Comparison of ENCODE assay signal across 8 mouse cellular contexts in the genomic region with DNA sequence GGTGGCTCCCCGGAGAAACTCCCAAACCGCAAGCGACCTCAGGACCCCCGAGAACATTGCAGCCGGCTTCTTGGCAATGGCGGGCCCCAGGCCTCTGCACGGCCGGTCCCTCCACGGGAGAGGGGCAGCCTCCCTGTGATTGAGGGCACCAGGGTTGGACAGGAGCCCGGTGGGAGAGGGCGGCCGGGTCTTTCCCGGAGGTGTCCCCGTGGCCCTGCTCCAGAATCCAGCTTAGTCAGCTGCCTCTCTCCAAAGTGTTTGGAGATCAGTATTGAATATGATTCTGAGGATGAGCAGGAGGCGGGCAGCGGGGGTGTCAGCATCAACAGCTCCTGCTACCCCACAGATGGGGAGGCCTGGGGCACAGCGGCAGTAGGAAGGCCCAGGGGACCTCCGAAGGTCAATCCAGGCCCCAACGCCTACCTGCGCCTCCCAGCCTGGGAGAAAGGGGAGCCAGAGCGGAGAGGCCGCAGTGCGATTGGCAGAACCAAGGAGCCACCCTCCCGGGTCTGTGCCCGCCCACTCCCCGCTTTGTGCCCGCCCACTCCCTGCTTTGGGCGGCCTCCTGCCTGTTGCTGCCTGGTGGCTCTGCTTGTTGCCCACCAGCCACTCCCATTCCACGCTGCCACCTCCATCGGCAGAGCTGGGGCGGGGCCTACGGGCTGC. TPM values are rescaled to one million over a fixed set of nuclear protein-coding genes. Genes with fewer than 3 reads are reported as not detected.
DNase-seq lines count a peak whose midpoint lies in the region; ATAC-seq lines count a peak whose summit lies in the region.

No protein-coding gene starts in this region.

- peak; percentile 46 to 62 for DNase-seq in left cerebral cortex, adult 18-20 months (ENCODE audit: low spot score in 2 of 2)
- no peak for DNase-seq in left cerebral cortex, adult 11 months (ENCODE audit: low spot score)
- peak; percentile 85 for DNase-seq in embryo, embryonic 10.5 days (ENCODE audit: low spot score)
- peak; percentile 81 for DNase-seq in hindbrain, embryonic 10.5 days (ENCODE audit: low spot score)
- peak; percentile 56 to 63 for DNase-seq in layer of hippocampus, adult 8-10 months (ENCODE audit: low spot score in 2 of 2)
- DNase-seq in ovary, postnatal 36 days (ENCODE audit: low spot score): peak; percentile 77
- no peak for DNase-seq in spleen, adult 12 weeks (ENCODE audit: low spot score)

- peak; percentile 96 for ATAC-seq in lung, embryonic 16.5 days (ENCODE audit: low read depth)

- WGBS in hindbrain, embryonic 10.5 days: 7% methylated on average over 32 of the region's 32 CpGs
- WGBS in lung, embryonic 16.5 days: 4% methylated on average over 32 of the region's 32 CpGs

- peak overlapping the region; percentile 81 for H3K4me2 ChIP-seq in lung, embryonic 16.5 days (ENCODE audit: low read depth, low read length)

- H3K4me3 ChIP-seq in hindbrain, embryonic 10.5 days: peak overlapping the region; percentile 56
- H3K4me3 ChIP-seq in lung, embryonic 16.5 days (ENCODE audit: low read length): peak overlapping the region; percentile 52

- H3K4me1 ChIP-seq in hindbrain, embryonic 10.5 days (replicated peaks): peaks cover 34% of the 10 kb centered on the region
- peaks cover 8% of the 10 kb centered on the region for H3K4me1 ChIP-seq in lung, embryonic 16.5 days (replicated peaks; ENCODE audit: control insufficient read depth, insufficient read depth, low read length)

- peak overlapping the region; percentile 84 for H3K27ac ChIP-seq in hindbrain, embryonic 10.5 days
- H3K27ac ChIP-seq in lung, embryonic 16.5 days (ENCODE audit: low read length): no peak overlapping the region

- peaks cover 54% of the 10 kb centered on the region for H3K27me3 ChIP-seq in hindbrain, embryonic 10.5 days (ENCODE audit: insufficient read depth, poor library complexity, severe bottlenecking)
- no peaks in the 10 kb centered on the region; the same call in 1 of the 2 replicates for H3K27me3 ChIP-seq in lung, embryonic 16.5 days (ENCODE audit: control insufficient read depth, insufficient read depth, low read depth, low read length)

- peak overlapping the region; percentile 72 for H3K9ac ChIP-seq in lung, embryonic 16.5 days (ENCODE audit: low read length)

- H3K36me3 ChIP-seq in hindbrain, embryonic 10.5 days: no peaks in the 10 kb centered on the region
- H3K36me3 ChIP-seq in lung, embryonic 16.5 days (ENCODE audit: control insufficient read depth, insufficient read depth, low read length): no peaks in the 10 kb centered on the region

- H3K9me3 ChIP-seq in hindbrain, embryonic 10.5 days: no peaks in the 10 kb centered on the region
- no peaks in the 10 kb centered on the region for H3K9me3 ChIP-seq in lung, embryonic 16.5 days (ENCODE audit: control insufficient read depth, low read length)

RNA-seq across cellular contexts. Expression of gene Mpo, which starts 15.1 kb away (rescaled TPM):
- under 1 TPM in 1 of 2 experiments, not detected in 1; 0.26 TPM for total RNA-seq in left cerebral cortex, adult 18-20 months (2021)
- 2.8 and 5.0 TPM in 2 replicates for polyA plus RNA-seq in hindbrain, embryonic 10.5 days (2016; fragmentation: Nextera tagmentation; extraction: Ambion mirVana)
- under 1 TPM in 1 of 4 experiments, not detected in 3; 0.79 TPM for total RNA-seq in layer of hippocampus, adult 8-10 months (2022)
- 0.64 and 3.4 TPM in 2 replicates for polyA plus RNA-seq in lung, embryonic 16.5 days (2015; fragmentation: Nextera tagmentation; extraction: Ambion mirVana)

RNA-seq across cellular contexts. Expression of gene Tspoap1, which starts 17.9 kb away (rescaled TPM):
- 100 to 1,000 TPM; 172 to 177 TPM for total RNA-seq in left cerebral cortex, adult 18-20 months (2021)
- 7.8 and 10.5 TPM in 2 replicates for polyA plus RNA-seq in hindbrain, embryonic 10.5 days (2016; fragmentation: Nextera tagmentation; extraction: Ambion mirVana)
- 100 to 1,000 TPM; 145 to 183 (median 166) TPM for total RNA-seq in layer of hippocampus, adult 8-10 months (2022)
- 1.6 and 2.3 TPM in 2 replicates for polyA plus RNA-seq in lung, embryonic 16.5 days (2015; fragmentation: Nextera tagmentation; extraction: Ambion mirVana)

RNA-seq across cellular contexts. Expression of gene Supt4a, which starts 40.9 kb away (rescaled TPM):
- 10 to 100 TPM; 80.1 to 87.1 TPM for total RNA-seq in left cerebral cortex, adult 18-20 months (2021)
- 178 and 184 TPM in 2 replicates for polyA plus RNA-seq in hindbrain, embryonic 10.5 days (2016; fragmentation: Nextera tagmentation; extraction: Ambion mirVana)
- total RNA-seq in layer of hippocampus, adult 8-10 months (2022): 10 to 100 TPM; 61.3 to 76.3 (median 69.6) TPM
- polyA plus RNA-seq in lung, embryonic 16.5 days (2015; fragmentation: Nextera tagmentation; extraction: Ambion mirVana): 143 and 167 TPM in 2 replicates

RNA-seq across cellular contexts. Expression of gene Lpo, which starts 49.9 kb away (rescaled TPM):
- total RNA-seq in left cerebral cortex, adult 18-20 months (2021): under 1 TPM; 0.28 to 0.37 TPM
- polyA plus RNA-seq in hindbrain, embryonic 10.5 days (2016; fragmentation: Nextera tagmentation; extraction: Ambion mirVana): 0.31 and 0.57 TPM in 2 replicates
- total RNA-seq in layer of hippocampus, adult 8-10 months (2022): 1 to 10 TPM in 1 of 4 experiments, under 1 TPM in 3; 0.20 to 1.0 (median 0.30) TPM
- 0.23 TPM in 1 of 2 replicates, not detected in the other for polyA plus RNA-seq in lung, embryonic 16.5 days (2015; fragmentation: Nextera tagmentation; extraction: Ambion mirVana)

Comparison
In these comparisons a context has a peak if more than half of its experiments do, and no peak if none do; other contexts are left out.
1. DNase-seq: peak in left cerebral cortex, adult 18-20 months (2 of 2), embryo, embryonic 10.5 days (single experiment), hindbrain, embryonic 10.5 days (single experiment), layer of hippocampus, adult 8-10 months (2 of 2) and ovary, postnatal 36 days (single experiment); none in left cerebral cortex, adult 11 months (single experiment) and spleen, adult 12 weeks (single experiment).